In the genomic region with DNA sequence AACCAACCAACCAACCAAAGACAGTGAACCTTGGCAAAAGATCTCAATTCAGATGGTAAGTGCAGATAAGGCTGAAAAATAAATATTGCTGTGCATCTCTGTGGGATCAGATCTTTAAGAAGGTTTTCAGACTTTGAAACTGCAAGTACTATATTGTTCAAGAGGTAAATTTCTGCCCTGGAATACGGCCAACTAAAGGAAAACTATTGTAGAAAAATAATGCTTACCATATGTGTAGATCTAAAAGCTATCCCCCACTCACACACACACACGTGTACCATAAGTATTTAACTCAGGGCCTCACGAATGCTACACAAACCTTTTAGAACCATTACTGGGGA, we compare ENCODE assay signal across 16 mouse cellular contexts.
DNase-seq lines count a peak whose midpoint lies in the region; ATAC-seq lines count a peak whose summit lies in the region.
"Had no signal": no experiment of that assay in that cellular context is flagged by ENCODE, and none has a peak within 500 bp of the region (broad histone marks: within the 10 kb centered on the region; RNA-seq: fewer than 3 reads in every experiment).

No protein-coding gene starts in this region.

- H3K4me1 ChIP-seq in lung, embryonic 15.5 days = peaks cover 40% of the 10 kb centered on the region
- H3K4me1 ChIP-seq in embryonic facial prominence, embryonic 10.5 days = peaks cover 52% of the 10 kb centered on the region
- H3K4me1 ChIP-seq in stomach, embryonic 16.5 days (ENCODE audit: control insufficient read depth, insufficient read depth, low read length) = peaks cover 36% of the 10 kb centered on the region

- H3K4me3 ChIP-seq in lung, embryonic 15.5 days = no peak overlapping the region
- no peak overlapping the region for H3K4me3 ChIP-seq in embryonic facial prominence, embryonic 10.5 days
- no peak overlapping the region for H3K4me3 ChIP-seq in stomach, embryonic 16.5 days (replicated peaks; ENCODE audit: low read length)
- H3K4me3 ChIP-seq: megakaryocyte, embryonic 14.5 days; neural tube, embryonic 13.5 days had no signal

- no peak for ATAC-seq in lung, embryonic 15.5 days (ENCODE audit: borderline replicate concordance, extremely low read depth, low FRiP score, low TSS enrichment)
- no peak for ATAC-seq in stomach, embryonic 16.5 days (ENCODE audit: insufficient read depth, low FRiP score)
- ATAC-seq in erythroblast, adult 5-6 weeks (replicated peaks; ENCODE audit: low FRiP score, poor library complexity, severe bottlenecking) = no peak

- H3K9ac ChIP-seq in lung, embryonic 15.5 days = no peak overlapping the region
- H3K9ac ChIP-seq in stomach, embryonic 16.5 days (ENCODE audit: low read length) = no peak overlapping the region
- H3K9ac ChIP-seq: hindbrain, embryonic 14.5 days; lung, embryonic 14.5 days; neural tube, embryonic 13.5 days had no signal

- H3K27me3 ChIP-seq in lung, embryonic 15.5 days = no peaks in the 10 kb centered on the region
- no peaks in the 10 kb centered on the region for H3K27me3 ChIP-seq in embryonic facial prominence, embryonic 10.5 days (replicated peaks; ENCODE audit: low read depth, poor library complexity, severe bottlenecking)
- no peaks in the 10 kb centered on the region for H3K27me3 ChIP-seq in stomach, embryonic 16.5 days (ENCODE audit: control insufficient read depth, insufficient read depth, low read length)
- H3K27me3 ChIP-seq: megakaryocyte, embryonic 14.5 days; neural tube, embryonic 13.5 days had no signal

- no peaks in the 10 kb centered on the region for H3K9me3 ChIP-seq in lung, embryonic 15.5 days
- no peaks in the 10 kb centered on the region for H3K9me3 ChIP-seq in embryonic facial prominence, embryonic 10.5 days
- no peaks in the 10 kb centered on the region for H3K9me3 ChIP-seq in stomach, embryonic 16.5 days (replicated peaks; ENCODE audit: control insufficient read depth, low read length)
- H3K9me3 ChIP-seq: megakaryocyte, embryonic 14.5 days; neural tube, embryonic 13.5 days had no signal

- 0 out of 2 replicates have a peak overlapping the region, but pooled peaks have one; percentile 20 for H3K27ac ChIP-seq in lung, embryonic 15.5 days
- peak overlapping the region; percentile 37; the same call in 1 of the 2 replicates for H3K27ac ChIP-seq in embryonic facial prominence, embryonic 10.5 days (replicated peaks)
- peak overlapping the region; percentile 27; the same call in 1 of the 2 replicates for H3K27ac ChIP-seq in stomach, embryonic 16.5 days (ENCODE audit: low read length)
- H3K27ac ChIP-seq: hindbrain, embryonic 14.5 days; neural tube, embryonic 13.5 days had no signal

- no peak overlapping the region for H3K4me2 ChIP-seq in lung, embryonic 15.5 days
- H3K4me2 ChIP-seq in stomach, embryonic 16.5 days (ENCODE audit: low read depth, low read length) = no peak overlapping the region
- H3K4me2 ChIP-seq: hindbrain, embryonic 14.5 days; lung, embryonic 14.5 days; neural tube, embryonic 13.5 days had no signal

- no peaks in the 10 kb centered on the region for H3K36me3 ChIP-seq in lung, embryonic 15.5 days
- H3K36me3 ChIP-seq in embryonic facial prominence, embryonic 10.5 days (replicated peaks) = no peaks in the 10 kb centered on the region
- H3K36me3 ChIP-seq in stomach, embryonic 16.5 days (ENCODE audit: control insufficient read depth, insufficient read depth, low read length) = no peaks in the 10 kb centered on the region
- H3K36me3 ChIP-seq: neural tube, embryonic 13.5 days had no signal

- 50% methylated on average over 3 of the region's 3 CpGs for WGBS in lung, embryonic 15.5 days
- WGBS in embryonic facial prominence, embryonic 10.5 days = 50% methylated on average over 3 of the region's 3 CpGs
- WGBS in stomach, embryonic 16.5 days = 52% methylated on average over 3 of the region's 3 CpGs

- no peak for DNase-seq in lung, adult 18-20 months
- DNase-seq in embryonic facial prominence, embryonic 10.5 days (ENCODE audit: low spot score) = no peak
- peak; percentile 74 for DNase-seq in induced T-regulatory cell, adult 2 months (ENCODE audit: low read depth)
- no peak for DNase-seq in MN1 (ENCODE audit: low spot score)
- DNase-seq: cerebellum, adult 11 months; kidney, adult 2 months; kidney, postnatal 4 days; left cerebral cortex, postnatal 4 days; lung, embryonic 14.5 days; thymus, postnatal 36 days had no signal
